Mouse (Mus musculus): ENCODE results near the gene Phc1.
A peak's percentile ranks its signal among the peaks of the same experiment; 100 is the strongest.

The Phc1 gene

DNA sequence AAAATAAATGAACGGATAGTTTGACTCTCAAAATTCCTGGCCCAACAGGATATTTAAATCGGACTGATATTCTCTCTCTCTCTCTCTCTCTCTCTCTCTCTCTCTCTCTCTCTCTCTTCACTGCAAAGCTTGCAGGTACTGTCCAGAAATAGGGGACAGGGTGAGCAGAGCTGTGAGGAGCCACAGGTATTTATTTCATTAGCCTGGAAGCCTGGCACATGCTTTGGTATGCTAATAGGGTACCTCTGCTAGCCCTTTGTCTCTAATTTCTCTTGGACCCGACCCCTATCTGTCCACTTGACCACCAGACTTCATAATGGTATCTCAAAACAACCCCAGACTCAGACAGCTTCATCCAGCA is 43.5 kb downstream of the Phc1 start:
- no peak for DNase-seq (ENCODE audit: low read depth, low spot score)

DNA sequence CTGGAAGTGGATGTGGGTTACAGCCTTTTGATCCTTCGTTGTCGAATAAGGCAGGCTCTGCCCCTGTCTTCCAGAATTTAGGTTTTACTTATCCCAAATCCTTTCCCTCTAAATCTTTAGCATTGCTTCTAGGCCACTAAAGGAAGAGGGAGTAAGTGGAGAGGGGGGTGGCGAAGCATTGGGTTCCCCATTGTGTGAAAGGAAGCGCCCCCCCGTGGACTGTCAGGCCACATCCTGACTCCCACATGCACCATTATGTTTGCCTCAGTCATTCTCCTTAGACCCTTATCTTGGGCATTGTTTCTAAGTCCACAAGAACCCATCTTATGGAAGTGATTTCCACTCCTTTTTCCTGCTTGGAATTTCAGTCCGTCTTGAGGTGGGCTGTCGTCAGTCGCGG is 45.1 kb downstream of the Phc1 start:
- no peak for DNase-seq (ENCODE audit: low read depth, low spot score)

DNA sequence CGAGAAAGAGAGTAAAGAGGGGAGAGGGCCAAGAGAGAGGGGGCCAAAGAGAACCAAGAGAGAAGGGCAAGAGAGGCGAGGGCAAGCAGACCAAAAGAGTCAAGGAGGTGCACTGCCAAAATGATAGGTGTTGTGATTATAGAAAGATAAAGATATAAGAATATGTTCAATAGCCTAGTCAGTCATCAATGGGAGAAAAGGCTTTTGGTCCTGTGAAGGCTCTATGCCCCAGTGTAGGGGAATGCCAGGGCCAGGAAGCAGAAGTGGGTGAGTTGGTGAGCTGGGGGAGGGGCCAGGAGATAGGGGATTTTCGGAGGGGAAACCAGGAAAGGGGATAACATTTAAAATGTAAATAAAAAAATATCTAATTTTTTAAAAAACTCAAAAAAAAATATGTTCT is 46.1 kb downstream of the Phc1 start:
- DNase-seq (ENCODE audit: low read depth, low spot score): no peak

DNA sequence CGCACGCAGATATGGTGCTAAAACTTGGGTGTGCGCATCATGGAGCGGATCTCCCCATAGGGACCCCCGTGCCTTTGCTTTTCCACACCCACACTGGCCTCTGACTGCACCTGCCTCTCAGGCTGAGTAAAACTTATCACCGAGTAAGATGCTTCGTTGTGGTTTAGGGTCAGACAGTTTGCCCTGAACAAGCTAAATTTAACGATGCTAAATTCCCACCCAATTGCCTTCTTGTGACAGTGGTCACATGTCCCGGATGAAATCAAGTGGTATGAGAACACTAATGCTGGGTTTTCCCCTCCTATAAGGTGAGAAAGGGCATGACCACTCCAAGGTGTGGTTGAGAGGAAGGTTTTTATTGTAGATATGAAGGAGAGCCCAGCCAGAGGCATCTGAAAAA is 46.6 kb downstream of the Phc1 start:
- no peak for DNase-seq (ENCODE audit: low read depth, low spot score)

DNA sequence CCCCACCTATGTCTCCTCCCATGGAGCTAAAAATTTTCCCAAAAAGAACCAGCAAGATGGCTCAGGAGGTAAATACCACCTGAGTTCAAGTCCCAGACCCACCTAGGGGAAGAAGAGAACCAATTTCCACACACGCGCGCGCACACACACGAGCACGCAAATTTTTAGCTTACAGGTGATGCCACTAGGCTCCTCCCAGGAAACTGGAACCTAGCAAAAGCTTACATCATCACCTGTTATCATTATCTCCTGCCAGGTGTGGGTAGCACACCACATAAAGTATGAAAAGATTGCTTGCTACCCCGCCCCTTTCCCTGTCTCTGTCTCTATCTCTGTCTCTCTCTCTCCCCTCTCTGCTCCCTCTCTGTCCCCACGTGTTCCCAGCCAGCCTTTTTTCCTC is 47.2 kb downstream of the Phc1 start:
- DNase-seq (ENCODE audit: low read depth, low spot score): no peak

DNA sequence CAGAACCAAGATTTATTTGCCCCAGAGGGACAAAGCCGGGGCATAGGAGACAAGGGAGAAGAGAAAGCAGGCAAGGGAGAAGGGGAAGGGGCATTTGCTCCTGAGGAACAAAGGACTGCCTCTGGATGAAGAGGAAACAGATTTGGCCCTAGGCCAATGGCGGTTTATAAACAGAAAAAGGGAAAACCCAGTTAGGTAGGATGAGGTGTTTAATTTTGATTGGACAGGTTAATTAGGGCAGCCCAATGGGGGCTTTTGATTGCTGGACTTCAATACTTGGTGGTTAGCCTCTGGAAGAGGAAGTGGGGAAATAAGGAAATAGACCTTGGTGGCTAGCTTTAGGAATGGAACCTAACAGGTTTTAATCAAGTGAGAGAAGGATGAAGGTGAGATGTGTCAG is 48.2 kb downstream of the Phc1 start:
- no peak for DNase-seq (ENCODE audit: low read depth, low spot score)

DNA sequence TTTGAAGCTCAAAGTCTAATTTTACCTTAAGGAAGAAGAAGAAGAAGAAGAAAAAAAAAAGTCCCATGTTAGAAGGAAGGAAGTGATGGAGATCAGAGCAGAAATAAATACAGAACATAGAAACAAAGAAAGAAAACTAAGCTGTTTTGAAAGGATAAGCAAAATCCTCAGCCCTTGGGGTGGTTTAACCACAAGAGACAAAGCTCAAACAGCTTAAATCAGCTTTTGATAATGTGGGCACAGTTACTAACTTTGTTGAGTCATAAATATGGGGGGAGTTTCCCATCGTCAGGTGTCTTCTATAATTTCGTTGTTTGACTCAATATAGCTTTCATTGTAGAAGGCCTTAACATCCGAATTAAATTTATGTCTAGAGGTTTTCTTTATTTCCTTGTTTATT is 48.6 kb downstream of the Phc1 start:
- no peak for DNase-seq (ENCODE audit: low read depth, low spot score)

DNA sequence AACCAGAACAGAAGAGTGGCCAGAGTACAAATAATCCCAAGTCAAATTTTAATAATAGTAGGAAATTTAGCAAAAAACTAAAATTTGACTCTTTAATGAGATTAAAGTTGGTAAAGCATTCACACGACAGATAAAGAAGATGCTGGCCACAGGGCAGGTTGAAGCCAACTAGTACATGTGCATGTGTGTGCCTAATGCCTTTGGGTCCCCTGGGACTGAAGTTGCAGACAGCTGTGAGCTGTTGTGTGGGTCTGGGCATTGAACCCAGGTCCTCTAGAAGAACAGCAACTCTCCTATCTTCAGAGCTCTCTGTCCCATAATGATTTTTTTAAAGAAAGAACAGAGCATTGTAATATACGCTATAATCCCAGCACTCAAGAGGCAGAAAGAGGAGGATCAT is 49.1 kb downstream of the Phc1 start:
- no peak for DNase-seq (ENCODE audit: low read depth, low spot score)

DNA sequence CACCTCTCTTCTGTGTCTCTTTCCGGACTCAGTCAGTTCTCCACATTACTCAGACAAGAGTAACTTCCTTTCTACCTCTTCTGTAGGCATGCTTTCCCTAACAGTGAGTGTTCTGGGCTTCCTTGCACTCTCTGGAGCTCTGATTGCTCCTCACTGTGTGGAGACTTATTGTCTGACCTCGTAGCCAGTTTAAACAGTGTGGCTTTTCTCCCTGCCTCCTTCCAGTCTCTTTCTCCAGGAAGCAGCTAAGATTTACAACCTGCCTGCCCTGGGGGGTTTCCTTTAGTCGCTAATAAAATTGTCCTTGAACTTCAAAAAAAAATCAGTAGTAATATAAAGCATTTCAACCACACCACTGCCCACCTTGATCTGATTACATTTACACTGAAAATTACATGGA is 50.1 kb downstream of the Phc1 start:
- DNase-seq (ENCODE audit: low read depth, low spot score): peak; percentile 42

DNA sequence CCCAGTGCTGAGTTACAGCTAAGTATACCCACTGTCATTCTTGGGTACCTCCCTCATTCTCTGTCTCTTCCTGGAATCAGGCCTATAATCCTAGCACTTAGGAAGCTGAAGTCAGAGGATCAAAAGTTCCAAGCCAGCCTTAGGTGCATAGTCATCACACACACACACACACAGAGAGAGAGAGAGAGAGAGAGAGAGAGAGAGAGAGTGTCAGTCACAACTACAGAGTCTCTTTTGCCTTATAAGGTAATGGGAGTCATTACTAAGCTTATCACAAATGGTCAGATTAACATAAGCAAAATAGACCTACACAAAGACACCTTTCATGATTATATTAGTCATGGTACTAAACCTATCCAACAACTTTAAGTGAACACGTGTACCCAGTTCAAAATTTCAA is 51.0 kb downstream of the Phc1 start:
- DNase-seq (ENCODE audit: low read depth, low spot score): no peak

DNA sequence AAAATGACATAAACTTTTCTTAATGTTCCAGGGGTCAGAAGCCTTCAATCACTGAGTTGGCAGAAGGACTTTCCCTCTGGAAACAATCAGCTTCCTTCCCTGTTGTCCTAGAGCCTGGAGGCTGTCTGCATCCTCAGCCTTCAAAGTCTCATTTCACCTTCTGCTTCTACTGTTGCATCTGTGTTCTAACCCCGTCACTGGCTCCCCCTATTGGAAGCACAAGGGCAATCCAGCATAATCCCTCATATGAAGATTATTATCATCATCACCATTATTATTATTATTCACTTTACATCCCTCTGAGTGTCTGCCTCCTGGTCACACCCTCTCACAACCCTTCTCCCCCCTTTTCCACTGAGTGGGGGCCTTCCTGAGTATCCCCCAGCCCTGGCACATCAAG is 52.1 kb downstream of the Phc1 start:
- no peak for DNase-seq (ENCODE audit: low read depth, low spot score)

DNA sequence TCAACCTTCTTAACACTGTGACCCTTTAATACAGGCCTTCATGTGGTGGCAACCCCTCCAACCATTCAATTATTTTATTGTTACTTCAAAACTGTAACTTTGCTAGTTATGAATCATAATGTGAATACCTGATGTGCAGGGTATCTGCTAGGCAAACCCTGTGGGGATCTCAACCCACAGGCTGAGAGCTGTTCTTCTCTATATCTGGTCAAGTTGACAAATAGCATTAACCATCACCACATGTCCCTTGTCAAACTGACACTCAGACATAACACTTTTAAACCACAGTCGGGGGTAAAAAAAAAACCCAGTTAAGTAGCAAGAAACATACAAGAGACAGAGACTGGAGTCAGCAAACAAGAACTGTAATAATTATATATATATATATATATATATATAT is 55.5 kb downstream of the Phc1 start:
- no peak for DNase-seq (ENCODE audit: low read depth, low spot score)

DNA sequence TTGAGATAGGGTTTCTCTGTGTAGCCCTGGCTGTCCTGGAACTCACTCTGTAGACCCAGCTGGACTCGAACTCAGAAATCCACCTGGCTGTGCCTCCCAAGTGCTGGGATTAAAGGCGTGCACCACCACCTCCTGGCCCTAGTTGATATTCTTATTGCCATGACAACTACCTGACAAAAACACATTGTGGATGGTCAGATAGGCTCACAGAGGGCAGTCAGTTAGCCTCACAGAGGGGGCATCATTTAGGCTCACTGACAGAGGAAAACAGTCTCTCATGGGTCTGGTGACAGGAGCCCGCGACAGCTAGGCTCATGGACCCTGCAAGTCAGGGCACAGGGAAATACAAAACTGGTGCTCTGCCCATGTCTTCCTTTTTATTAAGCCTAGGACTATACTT is 56.1 kb downstream of the Phc1 start:
- DNase-seq (ENCODE audit: low read depth, low spot score): no peak

DNA sequence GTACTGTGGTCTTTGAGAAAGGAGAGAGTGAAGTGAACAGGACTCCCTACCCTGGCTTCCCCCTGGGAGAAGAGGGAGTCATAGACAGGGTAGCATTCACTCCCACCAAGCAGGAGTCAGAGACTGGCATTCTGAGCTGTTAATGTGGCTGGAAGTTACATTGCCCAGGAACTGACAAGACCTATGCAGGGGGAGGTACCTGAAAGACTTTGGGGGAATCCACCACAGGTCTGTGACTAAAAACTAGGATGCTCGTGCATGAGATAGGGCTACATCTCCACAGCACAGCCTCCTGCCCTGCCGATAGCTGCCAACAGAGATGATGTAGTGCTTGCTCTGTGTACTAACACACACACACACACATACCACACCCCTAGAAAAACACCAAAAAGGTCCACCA is 56.9 kb downstream of the Phc1 start:
- DNase-seq (ENCODE audit: low read depth, low spot score): no peak

DNA sequence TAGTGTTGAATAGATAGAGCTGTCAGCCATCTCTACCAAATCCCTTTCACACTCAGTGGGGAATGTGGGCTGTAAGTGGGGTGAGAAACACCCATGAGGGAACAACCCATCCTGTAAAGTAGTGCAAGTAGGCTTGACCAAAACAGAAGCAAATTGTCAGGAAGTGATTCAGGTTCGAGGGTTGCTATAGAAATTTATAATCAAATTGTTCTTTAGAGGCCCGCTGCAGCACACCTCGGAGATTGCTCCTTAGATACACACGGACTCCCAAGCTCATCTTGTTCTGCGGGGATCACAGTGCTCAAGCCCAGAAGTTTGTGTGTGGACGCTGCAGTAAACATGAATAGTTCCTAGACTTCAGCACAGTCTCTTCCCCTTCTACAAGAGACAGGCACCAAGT is 57.6 kb downstream of the Phc1 start, which contains the start of gene Klrg1:
TSS of gene Klrg1 (minus strand) at position 101 of the 400 bp plus-strand sequence.
- no peak for DNase-seq (ENCODE audit: low read depth, low spot score)

DNA sequence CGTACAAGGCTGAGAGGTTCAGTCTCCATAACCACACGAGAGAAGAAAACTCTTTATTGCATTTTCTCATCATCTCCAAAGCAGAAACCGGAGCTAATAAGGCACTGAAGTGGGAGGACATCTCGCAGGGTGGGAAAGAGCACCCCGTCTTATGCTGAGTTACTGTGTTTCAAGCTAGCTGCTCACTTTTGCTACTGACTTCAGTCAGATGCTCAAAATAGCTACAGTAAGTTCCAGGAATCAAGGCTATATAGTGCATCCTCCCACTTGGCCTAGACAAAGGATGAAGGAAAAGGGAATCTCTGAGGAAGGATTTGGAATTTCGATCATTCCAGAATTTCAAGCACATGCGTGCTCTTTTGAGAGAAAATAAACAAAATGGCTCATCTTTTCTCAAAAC is 63.8 kb downstream of the Phc1 start:
- no peak for DNase-seq (ENCODE audit: low read depth, low spot score)

DNA sequence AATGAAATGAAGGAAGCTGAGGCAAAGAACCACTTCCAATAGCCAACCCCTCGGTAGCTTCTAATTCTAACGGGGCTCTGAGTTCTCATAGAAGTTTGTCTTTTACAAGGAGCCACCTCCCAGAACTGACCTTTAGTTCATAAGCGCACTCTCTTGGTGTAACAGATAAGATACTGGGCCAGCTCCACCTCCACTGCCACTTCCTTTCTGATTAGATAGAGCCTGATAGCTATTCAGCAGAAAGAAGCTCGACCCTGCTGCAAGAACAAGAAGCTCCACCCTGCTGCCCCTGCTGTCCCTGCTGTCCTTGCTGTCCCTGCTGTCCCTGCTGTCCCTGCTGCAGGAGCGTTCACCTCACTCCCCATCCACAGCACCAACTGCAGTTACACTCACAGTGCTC is 65.8 kb downstream of the Phc1 start:
- DNase-seq (ENCODE audit: low read depth, low spot score): no peak

DNA sequence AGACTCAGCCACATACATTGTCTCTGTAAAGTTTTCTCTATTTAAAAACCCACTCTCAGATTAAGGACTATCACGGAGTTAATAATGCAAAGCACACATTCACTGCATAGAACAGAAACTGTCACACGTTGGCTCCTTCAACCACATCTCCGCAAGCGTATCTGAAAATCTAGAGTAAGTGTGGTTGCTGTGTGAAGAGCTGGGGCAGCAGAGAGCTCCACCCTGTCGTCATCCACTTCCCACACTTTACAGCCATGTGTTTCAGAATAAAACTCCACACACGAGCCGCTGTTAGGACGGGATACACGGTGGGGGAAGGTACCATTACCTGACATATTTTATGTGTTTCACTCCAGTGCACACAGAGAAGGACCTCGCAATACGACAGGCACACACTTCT is 70.2 kb downstream of the Phc1 start:
- DNase-seq (ENCODE audit: low read depth, low spot score): no peak

DNA sequence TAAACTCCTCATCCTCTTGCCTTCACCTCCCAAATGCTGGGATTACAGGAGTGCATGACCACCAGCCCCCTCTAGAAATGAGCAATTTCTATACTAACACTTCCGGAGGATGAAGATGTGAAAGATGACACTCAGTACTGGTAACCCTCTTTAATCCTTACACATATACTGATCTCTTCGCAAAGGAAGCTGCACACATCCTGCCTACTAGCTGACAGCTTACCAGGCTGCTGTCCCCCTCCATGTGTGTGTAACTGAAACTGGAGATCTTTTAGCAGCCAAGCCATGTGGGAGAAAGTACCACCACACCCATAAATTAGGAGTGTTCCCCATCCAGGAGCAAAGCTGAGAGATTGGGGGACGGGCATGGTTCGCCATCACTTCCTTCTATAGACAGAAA is 71.2 kb downstream of the Phc1 start:
- no peak for DNase-seq (ENCODE audit: low read depth, low spot score)

DNA sequence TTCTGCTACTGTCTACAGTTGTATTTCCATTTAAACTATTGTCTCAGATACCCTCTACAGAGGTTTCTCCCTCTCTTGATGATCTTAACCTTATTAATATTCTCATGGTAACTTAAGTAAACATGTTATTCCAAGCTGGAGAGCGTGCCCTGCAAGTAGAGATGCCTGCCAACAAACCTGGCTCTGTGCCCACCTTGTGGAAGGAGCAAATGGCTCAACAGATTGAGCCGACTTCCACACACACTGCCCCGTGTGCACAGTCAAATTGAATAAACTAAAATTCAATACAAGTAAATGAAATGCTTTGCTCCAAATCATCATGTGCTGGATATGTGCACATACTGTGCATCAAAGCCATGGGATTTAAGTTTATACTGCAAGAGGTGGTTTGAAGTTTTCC is 71.8 kb downstream of the Phc1 start:
- no peak for DNase-seq (ENCODE audit: low read depth, low spot score)
